8 mouse cellular contexts compared by ENCODE assay signal in genomic region chr14:47276036-47276603, GRCm38 (mm10). TPM values are rescaled to one million over a fixed set of nuclear protein-coding genes. Genes with fewer than 3 reads are reported as not detected.
DNase-seq lines count a peak whose midpoint lies in the region; ATAC-seq and TF ChIP-seq lines count a peak whose summit lies in the region.

No protein-coding gene starts in this region.

- no peak for TF ChIP-seq CTCF in cerebellum, adult 2 months (IDR thresholded peaks at IDR 0.05; ENCODE audit: borderline replicate concordance, insufficient read depth, low read depth, low read length)
- TF ChIP-seq CTCF in hindbrain, postnatal 0 days (IDR thresholded peaks at IDR 0.05; ENCODE audit: low read depth): peak; percentile 14

- H3K9ac ChIP-seq in hindbrain, postnatal 0 days (replicated peaks; ENCODE audit: low read length): peak overlapping the region; percentile 83

- H3K9me3 ChIP-seq in hindbrain, postnatal 0 days (ENCODE audit: low read length): no peaks in the 10 kb centered on the region

- 2% methylated on average over 22 of the region's 22 CpGs for WGBS in cerebellum, adult 2 months
- WGBS in hindbrain, postnatal 0 days: 2% methylated on average over 22 of the region's 22 CpGs

- H3K4me3 ChIP-seq in cerebellum, adult 2 months (replicated peaks; ENCODE audit: insufficient read depth, low read depth, low read length): peak overlapping the region; percentile 83
- H3K4me3 ChIP-seq in hindbrain, postnatal 0 days (ENCODE audit: low read length): peak overlapping the region; percentile 95

- H3K4me2 ChIP-seq in hindbrain, postnatal 0 days (ENCODE audit: low read depth, low read length): peak overlapping the region; percentile 56

- ATAC-seq in hindbrain, postnatal 0 days: peak; percentile 1; the same call in 1 of the 2 replicates
- peak; percentile 45 for ATAC-seq in megakaryocyte-erythroid progenitor cell, adult 5-6 weeks (replicated peaks; ENCODE audit: low FRiP score, low TSS enrichment, poor library complexity, severe bottlenecking)

- no peaks in the 10 kb centered on the region; the same call in none of the 2 replicates for H3K4me1 ChIP-seq in cerebellum, adult 2 months (ENCODE audit: control insufficient read depth, insufficient read depth, low read length)
- no peaks in the 10 kb centered on the region for H3K4me1 ChIP-seq in hindbrain, postnatal 0 days (ENCODE audit: insufficient read depth, low read length)

- TF ChIP-seq POLR2A in cerebellum, adult 2 months (IDR thresholded peaks at IDR 0.05; ENCODE audit: borderline replicate concordance, insufficient read depth, low read length): no peak

- H3K36me3 ChIP-seq in hindbrain, postnatal 0 days (ENCODE audit: insufficient read depth, low read length): no peaks in the 10 kb centered on the region

- H3K27me3 ChIP-seq in cerebellum, adult 2 months (ENCODE audit: control insufficient read depth, insufficient read depth, low read length): no peaks in the 10 kb centered on the region
- no peaks in the 10 kb centered on the region for H3K27me3 ChIP-seq in hindbrain, postnatal 0 days (ENCODE audit: insufficient read depth, low read length)

- DNase-seq in cerebellum, adult 2 months: no peak
- no peak for DNase-seq in cerebellum, adult 18-20 months
- DNase-seq in A20 (ENCODE audit: low read depth, low spot score): peak; percentile 73
- DNase-seq in embryo, embryonic 9.5 days (ENCODE audit: extremely low spot score): peak; percentile 38
- DNase-seq in hindbrain, postnatal 0 days (ENCODE audit: low spot score): peak; percentile 17
- no peak for DNase-seq in urinary bladder, postnatal 36 days (ENCODE audit: low spot score in 2 of 2)
- DNase-seq in urinary bladder, postnatal 25 days (ENCODE audit: low spot score): no peak

- peak overlapping the region; percentile 33 for H3K27ac ChIP-seq in cerebellum, adult 2 months (ENCODE audit: insufficient read depth, low read length)
- H3K27ac ChIP-seq in hindbrain, postnatal 0 days: peak overlapping the region; percentile 95

RNA-seq across cellular contexts. Expression of gene Wdhd1, which starts 0.5 kb away (rescaled TPM):
- 6.8 and 7.9 TPM in 2 replicates for polyA plus RNA-seq in cerebellum, adult 2 months (2012; rRNA removed)
- total RNA-seq in hindbrain, postnatal 0 days (2014; rRNA removed): 8.5 and 10.7 TPM in 2 replicates
- 9.4 and 9.7 TPM in 2 replicates for polyA plus RNA-seq in hindbrain, postnatal 0 days (2015; fragmentation: Nextera tagmentation; extraction: Ambion mirVana)
- 89.1 and 89.8 TPM in 2 replicates for total RNA-seq in megakaryocyte-erythroid progenitor cell, adult 5-6 weeks (2014; fragmentation: Nextera tagmentation)
- 121 and 169 TPM in 2 replicates for total RNA-seq in megakaryocyte-erythroid progenitor cell, adult 5-6 weeks (2017)

RNA-seq across cellular contexts. Expression of gene Socs4, which starts 0.6 kb away (rescaled TPM):
- 5.9 and 6.1 TPM in 2 replicates for polyA plus RNA-seq in cerebellum, adult 2 months (2012; rRNA removed)
- total RNA-seq in hindbrain, postnatal 0 days (2014; rRNA removed): 5.6 and 7.2 TPM in 2 replicates
- 2.2 and 2.8 TPM in 2 replicates for polyA plus RNA-seq in hindbrain, postnatal 0 days (2015; fragmentation: Nextera tagmentation; extraction: Ambion mirVana)
- 26.8 and 39.5 TPM in 2 replicates for total RNA-seq in megakaryocyte-erythroid progenitor cell, adult 5-6 weeks (2014; fragmentation: Nextera tagmentation)
- total RNA-seq in megakaryocyte-erythroid progenitor cell, adult 5-6 weeks (2017): 20.5 and 25.6 TPM in 2 replicates

RNA-seq across cellular contexts. Expression of gene Mapk1ip1l, which starts 21.9 kb away (rescaled TPM):
- 23.0 and 23.4 TPM in 2 replicates for polyA plus RNA-seq in cerebellum, adult 2 months (2012; rRNA removed)
- 49.2 and 50.3 TPM in 2 replicates for total RNA-seq in hindbrain, postnatal 0 days (2014; rRNA removed)
- 31.8 and 33.9 TPM in 2 replicates for polyA plus RNA-seq in hindbrain, postnatal 0 days (2015; fragmentation: Nextera tagmentation; extraction: Ambion mirVana)
- total RNA-seq in megakaryocyte-erythroid progenitor cell, adult 5-6 weeks (2014; fragmentation: Nextera tagmentation): 82.4 and 115 TPM in 2 replicates
- 46.1 and 59.3 TPM in 2 replicates for total RNA-seq in megakaryocyte-erythroid progenitor cell, adult 5-6 weeks (2017)

Comparison
In these comparisons a context has a peak if more than half of its experiments do, and no peak if none do; other contexts are left out.
1. DNase-seq: peak in A20 (single experiment), embryo, embryonic 9.5 days (single experiment) and hindbrain, postnatal 0 days (single experiment); none in cerebellum, adult 2 months (0 of 2), cerebellum, adult 18-20 months (0 of 2), urinary bladder, postnatal 36 days (0 of 2) and urinary bladder, postnatal 25 days (single experiment).